Mouse (Mus musculus): ENCODE results near the gene Kdf1. TPM values are rescaled to one million over a fixed set of nuclear protein-coding genes. Genes with fewer than 3 reads are reported as not detected.

Gene Kdf1
- polyA plus RNA-seq, 1 experiment from 2014 or later, result 6.5 TPM

Small RNAs within 50 kb of the gene (microRNA-seq; reads per million reads assigned to microRNA genes)
- not detected for gene Gm23158

Other genes starting within 250 kb of the Kdf1 start
- gene Tmem222, start 241.2 kb upstream of the Kdf1 start, polyA plus RNA-seq (2016; fragmentation: Nextera tagmentation; extraction: Ambion mirVana), result 81.4 and 85.3 TPM in 2 replicates
- gene Wdtc1, start 165.5 kb upstream of the Kdf1 start, polyA plus RNA-seq (2016; fragmentation: Nextera tagmentation; extraction: Ambion mirVana), result 12.2 and 17.6 TPM in 2 replicates
- gene Slc9a1, start 149.3 kb upstream of the Kdf1 start, polyA plus RNA-seq (2016; fragmentation: Nextera tagmentation; extraction: Ambion mirVana), result 7.3 and 7.8 TPM in 2 replicates
- 1.2 TPM in 2 replicates for gene Tent5b, start 38.8 kb upstream of the Kdf1 start, polyA plus RNA-seq (2016; fragmentation: Nextera tagmentation; extraction: Ambion mirVana)
- 2.0 and 3.7 TPM in 2 replicates for gene Trnp1, start 20.4 kb upstream of the Kdf1 start, polyA plus RNA-seq (2016; fragmentation: Nextera tagmentation; extraction: Ambion mirVana)
- gene Nudc, start 27.0 kb downstream of the Kdf1 start, polyA plus RNA-seq (2016; fragmentation: Nextera tagmentation; extraction: Ambion mirVana), result 376 and 390 TPM in 2 replicates
- not detected in 2 replicates for gene Nr0b2, start 34.4 kb downstream of the Kdf1 start, polyA plus RNA-seq (2016; fragmentation: Nextera tagmentation; extraction: Ambion mirVana)
- gene Gpatch3, start 55.8 kb downstream of the Kdf1 start, polyA plus RNA-seq (2016; fragmentation: Nextera tagmentation; extraction: Ambion mirVana), result 11.7 and 12.0 TPM in 2 replicates
- 21.3 and 23.2 TPM in 2 replicates for gene Gpn2, start 65.4 kb downstream of the Kdf1 start, polyA plus RNA-seq (2016; fragmentation: Nextera tagmentation; extraction: Ambion mirVana)
- gene Sfn, start 83.2 kb downstream of the Kdf1 start, polyA plus RNA-seq (2016; fragmentation: Nextera tagmentation; extraction: Ambion mirVana), result 37.2 and 43.3 TPM in 2 replicates
- 4.0 and 7.1 TPM in 2 replicates for gene Zdhhc18, start 131.2 kb downstream of the Kdf1 start, polyA plus RNA-seq (2016; fragmentation: Nextera tagmentation; extraction: Ambion mirVana)
- 16.3 and 21.6 TPM in 2 replicates for gene Pigv, start 153.7 kb downstream of the Kdf1 start, polyA plus RNA-seq (2016; fragmentation: Nextera tagmentation; extraction: Ambion mirVana)
- 39.6 and 41.6 TPM in 2 replicates for gene Arid1a, start 237.8 kb downstream of the Kdf1 start, polyA plus RNA-seq (2016; fragmentation: Nextera tagmentation; extraction: Ambion mirVana)

Data from limb, embryonic 12.5 days (tissue).